Mouse (Mus musculus): ENCODE data around the gene Pctp. TPM values are rescaled to one million over a fixed set of nuclear protein-coding genes. Genes with fewer than 3 reads are reported as not detected.

Gene Pctp
- polyA plus RNA-seq, 1 experiment, result 13.9 TPM

- Histone ChIP-seq H3K9me3 (replicated peaks; ENCODE audit: control insufficient read depth, insufficient read depth, low read length, poor library complexity, severe bottlenecking) (no peaks in the 10 kb centered on the region), H3K27me3 (ENCODE audit: control insufficient read depth, insufficient read depth, low read length, poor library complexity, severe bottlenecking) (no peaks in the 10 kb centered on the region), H3K4me3 (ENCODE audit: low read depth, low read length) (no peak overlapping the region), H3K36me3 (ENCODE audit: control insufficient read depth, insufficient read depth, low read length, poor library complexity, severe bottlenecking) (no peaks in the 10 kb centered on the region), H3K4me1 (ENCODE audit: control insufficient read depth, insufficient read depth, low read length) (no peaks in the 10 kb centered on the region), H3K9ac (ENCODE audit: low read depth, poor library complexity, severe bottlenecking) (no peak overlapping the region), H3K27ac (ENCODE audit: insufficient read depth, low read length) (no peak overlapping the region)
- TF ChIP-seq POLR2A (IDR thresholded peaks at IDR 0.05; ENCODE audit: insufficient read depth, low read length) (no peak), CTCF (IDR thresholded peaks at IDR 0.05; ENCODE audit: low read depth, low read length) (no peak), EP300 (IDR thresholded peaks at IDR 0.05; ENCODE audit: insufficient read depth, low read depth, low read length) (no peak)
Measured at GRCm38 (mm10) chr11:89978353-89978831, 24.3 kb downstream of the Pctp start.

- Histone ChIP-seq H3K36me3 (ENCODE audit: control insufficient read depth, insufficient read depth, low read length, poor library complexity, severe bottlenecking) (no peaks in the 10 kb centered on the region), H3K4me3 (ENCODE audit: low read depth, low read length) (no peak overlapping the region), H3K9me3 (replicated peaks; ENCODE audit: control insufficient read depth, insufficient read depth, low read length, poor library complexity, severe bottlenecking) (no peaks in the 10 kb centered on the region), H3K27ac (ENCODE audit: insufficient read depth, low read length) (no peak overlapping the region), H3K4me1 (ENCODE audit: control insufficient read depth, insufficient read depth, low read length) (no peaks in the 10 kb centered on the region), H3K9ac (ENCODE audit: low read depth, poor library complexity, severe bottlenecking) (no peak overlapping the region), H3K27me3 (ENCODE audit: control insufficient read depth, insufficient read depth, low read length, poor library complexity, severe bottlenecking) (no peaks in the 10 kb centered on the region)
- no peak for TF ChIP-seq CTCF (IDR thresholded peaks at IDR 0.05; ENCODE audit: low read depth, low read length)
- TF ChIP-seq EP300 (IDR thresholded peaks at IDR 0.05; ENCODE audit: insufficient read depth, low read depth, low read length), result no peak
Measured at GRCm38 (mm10) chr11:89977746-89978352, 24.8 kb downstream of the Pctp start.

- Histone ChIP-seq H3K36me3 (ENCODE audit: control insufficient read depth, insufficient read depth, low read length, poor library complexity, severe bottlenecking) (no peaks in the 10 kb centered on the region), H3K27me3 (ENCODE audit: control insufficient read depth, insufficient read depth, low read length, poor library complexity, severe bottlenecking) (no peaks in the 10 kb centered on the region), H3K9ac (ENCODE audit: low read depth, poor library complexity, severe bottlenecking) (no peak overlapping the region), H3K4me3 (ENCODE audit: low read depth, low read length) (no peak overlapping the region), H3K27ac (ENCODE audit: insufficient read depth, low read length) (no peak overlapping the region), H3K9me3 (replicated peaks; ENCODE audit: control insufficient read depth, insufficient read depth, low read length, poor library complexity, severe bottlenecking) (no peaks in the 10 kb centered on the region), H3K4me1 (ENCODE audit: control insufficient read depth, insufficient read depth, low read length) (no peaks in the 10 kb centered on the region)
- TF ChIP-seq CTCF (IDR thresholded peaks at IDR 0.05; ENCODE audit: low read depth, low read length) (no peak), EP300 (IDR thresholded peaks at IDR 0.05; ENCODE audit: insufficient read depth, low read depth, low read length) (no peak)
Measured at GRCm38 (mm10) chr11:89976361-89976760, 26.3 kb downstream of the Pctp start.

- Histone ChIP-seq H3K36me3 (ENCODE audit: control insufficient read depth, insufficient read depth, low read length, poor library complexity, severe bottlenecking) (no peaks in the 10 kb centered on the region), H3K9ac (ENCODE audit: low read depth, poor library complexity, severe bottlenecking) (no peak overlapping the region), H3K9me3 (replicated peaks; ENCODE audit: control insufficient read depth, insufficient read depth, low read length, poor library complexity, severe bottlenecking) (no peaks in the 10 kb centered on the region), H3K4me1 (ENCODE audit: control insufficient read depth, insufficient read depth, low read length) (no peaks in the 10 kb centered on the region), H3K27me3 (ENCODE audit: control insufficient read depth, insufficient read depth, low read length, poor library complexity, severe bottlenecking) (no peaks in the 10 kb centered on the region), H3K4me3 (ENCODE audit: low read depth, low read length) (no peak overlapping the region), H3K27ac (ENCODE audit: insufficient read depth, low read length) (no peak overlapping the region)
- TF ChIP-seq CTCF (IDR thresholded peaks at IDR 0.05; ENCODE audit: low read depth, low read length) (no peak), POLR2A (IDR thresholded peaks at IDR 0.05; ENCODE audit: insufficient read depth, low read length) (no peak), EP300 (IDR thresholded peaks at IDR 0.05; ENCODE audit: insufficient read depth, low read depth, low read length) (no peak)
Measured at GRCm38 (mm10) chr11:89971296-89971695, 31.4 kb downstream of the Pctp start.

- Histone ChIP-seq H3K27ac (ENCODE audit: insufficient read depth, low read length) (no peak overlapping the region), H3K9me3 (replicated peaks; ENCODE audit: control insufficient read depth, insufficient read depth, low read length, poor library complexity, severe bottlenecking) (no peaks in the 10 kb centered on the region), H3K27me3 (ENCODE audit: control insufficient read depth, insufficient read depth, low read length, poor library complexity, severe bottlenecking) (no peaks in the 10 kb centered on the region), H3K4me1 (ENCODE audit: control insufficient read depth, insufficient read depth, low read length) (no peaks in the 10 kb centered on the region), H3K36me3 (ENCODE audit: control insufficient read depth, insufficient read depth, low read length, poor library complexity, severe bottlenecking) (no peaks in the 10 kb centered on the region), H3K4me3 (ENCODE audit: low read depth, low read length) (no peak overlapping the region), H3K9ac (ENCODE audit: low read depth, poor library complexity, severe bottlenecking) (no peak overlapping the region)
- no peak for TF ChIP-seq EP300 (IDR thresholded peaks at IDR 0.05; ENCODE audit: insufficient read depth, low read depth, low read length)
- no peak for TF ChIP-seq CTCF (IDR thresholded peaks at IDR 0.05; ENCODE audit: low read depth, low read length)
- no peak for TF ChIP-seq POLR2A (IDR thresholded peaks at IDR 0.05; ENCODE audit: insufficient read depth, low read length)
Measured at GRCm38 (mm10) chr11:89970726-89971125, 32.0 kb downstream of the Pctp start.

- no peaks in the 10 kb centered on the region for H3K9me3 ChIP-seq (replicated peaks; ENCODE audit: control insufficient read depth, insufficient read depth, low read length, poor library complexity, severe bottlenecking)
- H3K36me3 ChIP-seq (ENCODE audit: control insufficient read depth, insufficient read depth, low read length, poor library complexity, severe bottlenecking), result no peaks in the 10 kb centered on the region
- H3K9ac ChIP-seq (ENCODE audit: low read depth, poor library complexity, severe bottlenecking), result no peak overlapping the region
- H3K27ac ChIP-seq (ENCODE audit: insufficient read depth, low read length), result no peak overlapping the region
- no peaks in the 10 kb centered on the region for H3K4me1 ChIP-seq (ENCODE audit: control insufficient read depth, insufficient read depth, low read length)
- no peaks in the 10 kb centered on the region for H3K27me3 ChIP-seq (ENCODE audit: control insufficient read depth, insufficient read depth, low read length, poor library complexity, severe bottlenecking)
- no peak overlapping the region for H3K4me3 ChIP-seq (ENCODE audit: low read depth, low read length)
- TF ChIP-seq EP300 (IDR thresholded peaks at IDR 0.05; ENCODE audit: insufficient read depth, low read depth, low read length) (no peak), POLR2A (IDR thresholded peaks at IDR 0.05; ENCODE audit: insufficient read depth, low read length) (no peak), CTCF (IDR thresholded peaks at IDR 0.05; ENCODE audit: low read depth, low read length) (no peak)
Measured at GRCm38 (mm10) chr11:89969131-89969530, 33.6 kb downstream of the Pctp start.
